Mouse (Mus musculus) heart, adult 2 months (tissue): ENCODE data around the gene Agpat2.

Experiments
- CTCF ChIP-seq: fragments of 200-600 bp; IDR thresholded peaks from 2 replicates; pipeline ENCODE4 v1.8.1; 2022; ENCODE audit warnings: antibody characterized with exemption, mild to moderate bottlenecking, moderate library complexity
- EP300 ChIP-seq: fragments of 200-500 bp; IDR thresholded peaks from 2 replicates; pipeline ENCODE4 v1.6.1; 2011; ENCODE audit warnings: low read depth, low read length, control low read depth; ENCODE audit not compliant: insufficient read depth
- POLR2A ChIP-seq: fragments of 200-500 bp; IDR thresholded peaks from 2 replicates; pipeline ENCODE4 v1.6.1; 2011; ENCODE audit warnings: mild to moderate bottlenecking, low read depth, low read length, control low read depth; ENCODE audit not compliant: insufficient read depth

GRCm38 (mm10) chr2:26593211-26594021 lies 10.8 kb downstream of the Agpat2 start:
- peak; percentile 25 for TF ChIP-seq POLR2A
- TF ChIP-seq CTCF = no peak
- no peak for TF ChIP-seq EP300
